ENCODE assay signal across 7 mouse cellular contexts in genomic region chr10:7327046-7327445, GRCm38 (mm10).
DNase-seq lines count a peak whose midpoint lies in the region.

No protein-coding gene starts in this region.

- peak; percentile 96 for DNase-seq in brain, adult 2 months (ENCODE audit: low read depth, low spot score)
- peak; percentile 70 for DNase-seq in cerebellum, adult 11 months
- DNase-seq in cerebellum, adult 18-20 months = peak; percentile 76 to 79
- peak; percentile 72 for DNase-seq in cerebellum, adult 8-10 months
- DNase-seq in cerebellum, adult 9-11 months = peak; percentile 89
- DNase-seq in cerebellum, postnatal 14 days = peak; percentile 60 to 75
- peak; percentile 70 to 71 for DNase-seq in cerebellum, postnatal 36 days

Comparison
In these comparisons a context has a peak if more than half of its experiments do, and no peak if none do; other contexts are left out.
1. Peak in every context shown above with its lines: DNase-seq.